Mouse (Mus musculus) olfactory bulb, adult 2 months (tissue): ENCODE data around the gene Myh7.

Experiments
- CTCF ChIP-seq: fragments of 200-500 bp; IDR thresholded peaks from 2 replicates; pipeline ENCODE4 v1.5.1; 2012; ENCODE audit warnings: low read depth, mild to moderate bottlenecking, low read length, moderate library complexity; ENCODE audit not compliant: insufficient read depth
- POLR2A ChIP-seq: fragments of 200-500 bp; IDR thresholded peaks from 2 replicates; pipeline ENCODE4 v1.6.1; 2012; ENCODE audit warnings: mild to moderate bottlenecking, low read depth, low read length, moderate library complexity; ENCODE audit not compliant: insufficient read depth

DNA sequence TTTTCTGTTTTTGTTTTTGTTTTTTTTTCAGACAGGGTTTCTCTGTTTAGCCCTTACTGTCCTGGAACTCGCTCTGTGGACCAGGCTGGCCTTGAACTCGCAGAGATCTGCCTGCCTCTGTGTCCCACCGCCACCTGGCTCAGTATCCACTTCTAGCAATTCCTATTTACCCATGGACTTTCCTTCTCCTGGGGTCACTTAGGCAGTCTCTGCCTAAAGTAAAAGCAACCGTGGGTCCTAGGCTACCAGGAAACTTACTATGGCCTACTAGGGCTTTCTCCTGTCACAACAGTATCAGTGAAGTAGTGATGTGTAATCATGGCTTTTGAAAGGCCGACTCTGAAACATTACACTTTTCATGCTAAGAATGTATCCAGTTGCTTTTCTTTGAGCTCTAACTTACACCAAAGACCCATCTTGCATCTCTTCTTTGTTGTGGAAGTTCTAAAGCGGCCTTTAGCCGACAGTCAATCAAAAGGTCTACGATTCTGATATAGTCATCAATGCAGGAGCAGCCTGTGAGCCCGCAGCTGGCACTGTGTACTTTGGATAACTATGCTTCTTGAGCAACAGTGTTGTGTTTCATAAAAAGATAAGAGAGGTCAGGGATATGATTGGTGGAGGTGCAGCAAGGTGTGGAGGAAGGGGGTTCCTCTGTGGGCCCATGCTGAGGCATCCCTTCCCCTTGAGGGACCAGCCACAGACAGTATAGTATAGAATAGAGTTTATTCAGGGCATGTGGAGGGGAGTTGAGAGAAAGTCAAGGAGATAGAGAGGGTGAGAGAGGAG is 12.9 kb upstream of the Myh7 start:
- TF ChIP-seq CTCF (no peak), POLR2A (no peak)
